Mouse (Mus musculus): ENCODE data around the gene Gm10273. TPM values are rescaled to one million over a fixed set of nuclear protein-coding genes. Genes with fewer than 3 reads are reported as not detected.
"Not testable (repeated sequence)": the region's sequence is repeated elsewhere in the genome, so short reads cannot be mapped to it uniquely, and the experiment has no call there.

Gm10273 gene
- polyA plus RNA-seq, 1 experiment from 2014 or later: 6.0 TPM

DNA sequence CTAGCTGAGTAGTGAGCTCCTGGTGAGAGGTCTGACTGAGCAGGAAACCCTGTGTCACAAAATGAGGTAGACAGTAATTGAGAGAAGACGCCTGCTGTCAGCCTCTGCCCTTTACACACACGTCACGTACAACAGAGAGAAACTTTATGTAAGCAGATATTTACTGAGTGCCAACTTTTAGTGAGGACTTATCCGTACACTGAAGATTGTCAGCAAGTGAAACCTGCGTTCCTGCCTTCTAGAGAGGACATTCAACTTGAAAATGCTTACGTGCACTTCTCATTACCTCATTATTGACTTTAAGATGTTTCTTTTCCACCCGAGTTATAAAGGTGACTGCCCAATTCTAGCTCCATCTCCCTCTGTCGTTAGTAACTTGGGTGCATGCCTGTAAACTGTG lies 26.7 kb upstream of the Gm10273 start:
- H3K36me3 ChIP-seq (replicated peaks): peaks cover 99% of the 10 kb centered on the region
- H3K27me3 ChIP-seq (replicated peaks; ENCODE audit: low read depth, poor library complexity, severe bottlenecking): no peaks in the 10 kb centered on the region
- 90% methylated on average over 8 of the region's 8 CpGs for WGBS
- no peak overlapping the region for H3K27ac ChIP-seq (replicated peaks)
- H3K4me1 ChIP-seq: no peaks in the 10 kb centered on the region
- no peak overlapping the region for H3K4me3 ChIP-seq
- no peak for DNase-seq (ENCODE audit: low spot score)
- H3K9me3 ChIP-seq: no peaks in the 10 kb centered on the region

DNA sequence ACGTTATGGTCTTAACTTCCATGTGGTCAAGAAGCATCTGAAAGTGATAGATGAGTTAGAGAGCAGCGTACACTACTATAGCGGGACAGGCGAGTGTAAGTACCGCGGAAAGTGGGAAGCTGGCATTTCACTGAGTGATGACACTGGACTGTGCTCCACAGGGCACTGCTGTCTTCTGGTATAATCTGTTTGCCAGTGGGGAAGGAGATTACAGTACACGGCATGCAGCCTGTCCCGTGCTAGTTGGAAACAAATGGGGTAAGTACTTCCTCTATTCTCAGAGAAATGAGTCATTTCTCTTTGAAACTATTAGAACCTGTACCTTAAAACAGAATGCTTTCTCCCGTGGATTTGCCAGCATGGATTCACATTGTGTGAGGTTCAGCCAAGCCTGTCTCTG lies 26.0 kb upstream of the Gm10273 start:
- Histone ChIP-seq H3K27ac (replicated peaks) (no peak overlapping the region), H3K27me3 (replicated peaks; ENCODE audit: low read depth, poor library complexity, severe bottlenecking) (no peaks in the 10 kb centered on the region), H3K36me3 (replicated peaks) (peaks cover 99% of the 10 kb centered on the region), H3K4me3 (no peak overlapping the region), H3K4me1 (no peaks in the 10 kb centered on the region), H3K9me3 (no peaks in the 10 kb centered on the region)
- 95% methylated on average over 9 of the region's 9 CpGs for WGBS
- DNase-seq (ENCODE audit: low spot score): no peak

GRCm38 (mm10) chr10:59377906-59378305 lies 17.5 kb upstream of the Gm10273 start:
- Histone ChIP-seq H3K27ac (replicated peaks) (no peak overlapping the region), H3K36me3 (replicated peaks) (peaks cover 39% of the 10 kb centered on the region), H3K27me3 (replicated peaks; ENCODE audit: low read depth, poor library complexity, severe bottlenecking) (no peaks in the 10 kb centered on the region), H3K9me3 (no peaks in the 10 kb centered on the region), H3K4me1 (no peaks in the 10 kb centered on the region; the same call in 1 of the 2 replicates), H3K4me3 (no peak overlapping the region)
- DNase-seq (ENCODE audit: low spot score): no peak
- WGBS: 89% methylated on average over 10 of the region's 10 CpGs

DNA sequence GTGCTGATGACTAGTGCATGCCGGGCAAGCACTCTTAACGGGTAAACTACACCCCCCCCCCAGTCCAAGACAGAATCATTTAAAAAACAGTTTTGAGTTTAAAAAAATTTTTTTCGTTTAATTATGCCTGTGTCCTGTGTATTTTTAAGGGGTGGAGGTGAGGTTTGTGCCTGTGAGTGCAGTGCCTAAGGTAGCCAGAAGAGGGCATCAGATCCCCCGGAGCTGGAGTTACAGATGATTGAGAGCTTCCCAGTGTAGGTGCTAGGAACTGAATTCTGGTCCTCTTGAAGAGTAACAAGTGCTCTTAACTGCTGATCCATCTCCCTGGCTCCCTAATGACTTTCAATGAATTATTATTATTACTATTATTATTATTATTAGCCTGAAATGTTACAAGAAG lies 16.7 kb upstream of the Gm10273 start:
- Histone ChIP-seq H3K4me1 (no peaks in the 10 kb centered on the region; the same call in 1 of the 2 replicates), H3K4me3 (no peak overlapping the region), H3K27me3 (replicated peaks; ENCODE audit: low read depth, poor library complexity, severe bottlenecking) (no peaks in the 10 kb centered on the region), H3K9me3 (no peaks in the 10 kb centered on the region), H3K27ac (replicated peaks) (no peak overlapping the region), H3K36me3 (replicated peaks) (peaks cover 31% of the 10 kb centered on the region)
- 93% methylated on average over 4 of the region's 4 CpGs for WGBS
- no peak for DNase-seq (ENCODE audit: low spot score)

- no peak for DNase-seq (ENCODE audit: low spot score)
- H3K27me3 ChIP-seq (replicated peaks; ENCODE audit: low read depth, poor library complexity, severe bottlenecking): no peaks in the 10 kb centered on the region
- peaks cover 19% of the 10 kb centered on the region for H3K36me3 ChIP-seq (replicated peaks)
- H3K4me1 ChIP-seq: no peaks in the 10 kb centered on the region; the same call in 1 of the 2 replicates
- H3K4me3 ChIP-seq: no peak overlapping the region
- no peak overlapping the region for H3K27ac ChIP-seq (replicated peaks)
- 41% methylated on average over 3 of the region's 3 CpGs for WGBS
- H3K9me3 ChIP-seq: no peaks in the 10 kb centered on the region
Observed at GRCm38 (mm10) chr10:59379927-59380326, 15.5 kb upstream of the Gm10273 start.

DNA sequence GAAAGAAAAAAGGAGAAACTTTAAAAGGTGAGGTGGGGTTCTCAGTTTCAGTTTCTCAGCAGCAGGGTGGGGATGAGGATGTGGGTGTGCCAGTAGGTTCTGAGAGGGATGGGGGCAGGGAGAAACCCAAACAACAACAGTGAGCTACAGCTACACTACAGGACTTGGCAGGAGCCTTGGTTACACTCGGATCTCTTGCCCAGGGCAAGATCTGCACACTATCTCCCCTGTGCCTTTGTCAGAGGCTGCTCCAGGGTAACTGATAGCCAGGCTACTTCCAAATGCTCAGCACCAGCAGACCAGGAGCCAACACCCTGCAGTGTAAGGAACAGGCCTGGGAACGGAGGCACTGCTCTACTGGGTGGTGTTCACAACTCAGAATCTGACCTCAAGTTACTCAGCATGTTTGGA lies 15.0 kb upstream of the Gm10273 start:
- Histone ChIP-seq H3K27me3 (replicated peaks; ENCODE audit: low read depth, poor library complexity, severe bottlenecking) (no peaks in the 10 kb centered on the region), H3K4me1 (no peaks in the 10 kb centered on the region; the same call in 1 of the 2 replicates), H3K27ac (replicated peaks) (no peak overlapping the region), H3K4me3 (no peak overlapping the region), H3K36me3 (replicated peaks) (peaks cover 17% of the 10 kb centered on the region), H3K9me3 (no peaks in the 10 kb centered on the region)
- WGBS: 68% methylated on average over 2 of the region's 2 CpGs
- DNase-seq (ENCODE audit: low spot score): no peak

GRCm38 (mm10) chr10:59381563-59381962 lies 13.9 kb upstream of the Gm10273 start:
- not testable (repeated sequence) for H3K4me1 ChIP-seq; H3K4me3 ChIP-seq; H3K9me3 ChIP-seq; H3K27ac ChIP-seq (replicated peaks); DNase-seq (ENCODE audit: low spot score); H3K27me3 ChIP-seq (replicated peaks; ENCODE audit: low read depth, poor library complexity, severe bottlenecking)
- WGBS: 91% methylated on average over 7 of the region's 10 CpGs
- H3K36me3 ChIP-seq (replicated peaks): peaks cover 17% of the 10 kb centered on the region

DNA sequence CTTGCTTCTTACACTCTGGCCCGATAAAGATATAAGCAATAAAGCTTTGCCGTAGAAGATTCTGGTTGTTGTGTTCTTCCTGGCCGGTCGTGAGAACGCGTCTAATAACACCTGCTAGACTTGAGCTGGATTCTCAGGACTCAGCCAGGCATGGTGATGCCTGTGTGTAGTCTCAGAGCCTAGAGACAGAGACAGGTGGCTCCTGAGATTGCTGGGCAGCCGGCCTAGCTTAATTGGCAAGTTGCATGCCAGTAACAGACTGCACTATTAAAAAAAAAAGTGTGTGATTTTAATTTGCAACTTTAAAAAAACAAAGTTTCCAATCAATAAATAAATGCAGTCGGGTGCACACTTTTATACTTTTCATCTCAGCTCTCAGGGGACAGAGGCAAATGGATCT lies 8.5 kb upstream of the Gm10273 start:
- Histone ChIP-seq H3K9me3 (peaks cover 13% of the 10 kb centered on the region; the same call in 1 of the 2 replicates), H3K4me3 (no peak overlapping the region), H3K27me3 (replicated peaks; ENCODE audit: low read depth, poor library complexity, severe bottlenecking) (no peaks in the 10 kb centered on the region), H3K27ac (replicated peaks) (no peak overlapping the region), H3K36me3 (replicated peaks) (no peaks in the 10 kb centered on the region; the same call in 1 of the 2 replicates), H3K4me1 (no peaks in the 10 kb centered on the region)
- DNase-seq (ENCODE audit: low spot score): no peak
- 91% methylated on average over 8 of the region's 8 CpGs for WGBS

DNA sequence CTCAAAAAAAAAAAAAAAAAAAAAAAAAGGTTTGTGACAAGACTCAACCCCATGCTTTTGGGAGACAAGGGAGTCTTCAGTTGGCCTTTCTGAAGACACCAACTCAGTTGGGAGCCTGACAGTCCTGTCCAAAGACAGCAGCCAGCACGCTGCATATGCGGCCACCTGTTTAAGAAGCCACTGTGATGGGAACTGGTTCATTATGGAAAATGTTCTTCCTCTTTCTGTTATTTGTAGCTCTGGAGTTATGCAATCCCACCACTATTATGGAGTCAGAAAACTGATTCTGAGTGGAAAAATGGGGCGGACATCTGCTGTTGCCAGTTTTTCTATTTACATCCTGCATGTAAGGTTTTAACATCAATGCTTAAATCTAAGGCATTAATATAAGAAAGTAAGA lies 5.8 kb upstream of the Gm10273 start:
- no peak for DNase-seq (ENCODE audit: low spot score)
- Histone ChIP-seq H3K9me3 (peaks cover 13% of the 10 kb centered on the region; the same call in 1 of the 2 replicates), H3K36me3 (replicated peaks) (no peaks in the 10 kb centered on the region; the same call in 1 of the 2 replicates), H3K4me1 (no peaks in the 10 kb centered on the region), H3K4me3 (no peak overlapping the region), H3K27me3 (replicated peaks; ENCODE audit: low read depth, poor library complexity, severe bottlenecking) (no peaks in the 10 kb centered on the region), H3K27ac (replicated peaks) (no peak overlapping the region)
- whole genome bisulfite sequencing: 96% methylated on average over 3 of the region's 3 CpGs

DNA sequence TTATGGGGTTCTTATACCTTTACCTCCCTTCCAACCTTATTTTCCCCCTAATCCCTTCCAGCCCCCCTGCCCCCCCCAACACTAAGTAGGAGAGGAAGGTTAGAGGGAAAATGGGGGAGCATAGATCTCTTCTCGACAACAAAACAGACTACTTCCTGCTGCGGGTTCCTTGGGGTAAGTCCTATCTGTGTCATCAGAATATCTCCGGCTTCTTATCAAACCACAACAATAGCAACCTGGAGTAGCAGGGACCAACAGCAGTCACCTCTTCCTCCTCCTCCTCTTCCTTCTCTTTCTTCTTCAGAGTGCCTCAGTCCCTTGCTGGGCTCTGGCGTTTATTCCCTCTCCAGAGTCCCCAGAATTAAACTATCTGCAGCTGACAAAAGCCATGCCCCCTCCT lies 3.5 kb upstream of the Gm10273 start:
- WGBS: 75% methylated on average over 4 of the region's 4 CpGs
- DNase-seq (ENCODE audit: low spot score): no peak
- Histone ChIP-seq H3K4me1 (no peaks in the 10 kb centered on the region), H3K27me3 (replicated peaks; ENCODE audit: low read depth, poor library complexity, severe bottlenecking) (no peaks in the 10 kb centered on the region), H3K36me3 (replicated peaks) (no peaks in the 10 kb centered on the region; the same call in 1 of the 2 replicates), H3K9me3 (peaks cover 15% of the 10 kb centered on the region; the same call in 1 of the 2 replicates), H3K27ac (replicated peaks) (no peak overlapping the region), H3K4me3 (no peak overlapping the region)

DNA sequence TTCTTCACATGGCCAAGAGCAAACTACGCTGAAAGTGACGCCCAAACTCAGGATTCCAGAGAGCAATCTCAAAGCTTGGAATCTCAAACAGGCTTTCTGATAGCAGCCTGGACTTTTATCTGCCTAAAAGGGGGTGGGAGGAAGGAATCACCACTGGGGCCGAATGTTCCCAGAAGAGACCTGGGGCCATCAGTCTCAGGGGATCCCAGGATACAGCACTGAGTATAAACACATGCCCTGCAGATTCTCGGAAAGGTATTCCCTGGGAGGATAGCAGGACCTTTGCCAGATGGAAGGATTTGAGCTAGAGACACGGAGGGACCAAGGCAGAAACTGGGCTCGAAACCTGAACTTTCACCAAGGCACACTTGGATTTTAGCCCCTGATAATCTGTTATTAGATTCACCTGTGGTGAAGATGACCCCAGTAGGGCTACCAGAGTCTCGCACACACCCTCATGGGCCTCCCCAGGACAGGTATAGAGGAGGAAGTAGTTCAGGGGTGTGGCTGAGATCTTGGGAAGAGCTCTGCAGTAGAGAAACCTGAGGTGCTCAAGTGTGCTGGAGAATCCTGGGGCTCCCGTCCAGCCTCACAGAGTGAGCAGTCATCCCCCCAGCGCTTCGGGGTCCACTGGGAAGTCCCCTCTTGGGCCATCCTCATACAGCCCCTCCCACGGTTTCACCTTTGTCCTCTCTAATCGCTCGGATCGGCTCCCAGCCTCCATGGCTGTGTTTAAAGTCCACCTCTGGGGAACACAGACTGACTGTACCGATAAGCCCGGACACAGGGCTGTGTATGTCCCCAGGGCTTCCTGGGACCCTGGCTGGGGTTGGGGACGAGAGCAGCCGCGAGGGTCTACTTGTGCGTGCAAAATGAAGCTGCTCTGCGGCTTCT lies 7.7 kb downstream of the Gm10273 start, which contains the start of gene Pla2g12b:
Pla2g12b (plus strand) TSS at position 762 of the 894 bp plus-strand sequence.
- peak within 1 kb of the TSS; percentile 31 for H3K27ac ChIP-seq (replicated peaks)
- peaks cover 16% of the 10 kb centered on the region for H3K4me1 ChIP-seq
- H3K36me3 ChIP-seq (replicated peaks): no peaks in the 10 kb centered on the region
- no peak for DNase-seq (ENCODE audit: low spot score)
- H3K27me3 ChIP-seq (replicated peaks; ENCODE audit: low read depth, poor library complexity, severe bottlenecking): no peaks in the 10 kb centered on the region
- H3K4me3 ChIP-seq: no peak within 1 kb of the TSS
- H3K9me3 ChIP-seq: no peaks in the 10 kb centered on the region
- WGBS: 69% methylated on average over 21 of the region's 21 CpGs

DNA sequence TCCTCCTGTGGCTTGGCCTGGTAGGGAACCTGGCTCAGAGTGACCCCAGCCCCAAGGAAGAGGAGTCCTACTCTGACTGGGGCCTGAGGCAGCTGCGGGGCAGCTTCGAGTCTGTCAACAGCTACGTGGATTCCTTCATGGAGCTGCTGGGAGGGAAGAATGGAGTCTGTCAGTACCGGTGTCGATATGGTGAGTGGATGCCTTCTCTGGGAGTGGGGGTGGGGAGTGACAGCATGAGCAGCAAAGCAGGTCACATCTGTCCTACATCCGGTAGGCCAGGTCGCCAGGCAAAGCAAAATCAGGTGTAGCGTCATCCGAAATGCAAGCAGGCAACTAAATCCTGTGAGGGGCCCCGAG lies 8.3 kb downstream of the Gm10273 start:
- Histone ChIP-seq H3K36me3 (replicated peaks) (no peaks in the 10 kb centered on the region), H3K27ac (replicated peaks) (peak overlapping the region; percentile 31), H3K4me1 (peaks cover 16% of the 10 kb centered on the region), H3K9me3 (no peaks in the 10 kb centered on the region), H3K4me3 (no peak overlapping the region), H3K27me3 (replicated peaks; ENCODE audit: low read depth, poor library complexity, severe bottlenecking) (no peaks in the 10 kb centered on the region)
- 68% methylated on average over 10 of the region's 10 CpGs for WGBS
- no peak for DNase-seq (ENCODE audit: low spot score)

DNA sequence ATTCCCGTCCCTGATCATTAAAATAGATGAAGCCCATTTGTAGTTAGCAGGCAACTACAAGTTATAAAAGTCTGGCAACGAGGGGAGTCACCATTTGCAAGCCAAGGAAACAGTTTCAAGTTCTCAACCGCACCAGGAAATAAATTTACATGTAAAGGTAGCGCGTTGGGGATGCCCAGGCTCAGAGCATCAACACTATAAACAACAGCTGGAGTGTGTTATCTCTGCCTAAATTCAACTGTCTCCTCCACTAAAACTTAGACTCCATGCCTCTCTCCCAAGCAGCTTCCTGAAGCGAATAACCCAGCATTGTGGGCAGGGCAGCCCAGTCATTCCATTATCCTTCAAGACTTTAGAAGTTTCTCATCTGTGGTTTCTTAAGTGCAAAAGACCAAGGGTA lies 13.1 kb downstream of the Gm10273 start:
- H3K4me3 ChIP-seq: no peak overlapping the region
- WGBS: 70% methylated on average over 6 of the region's 6 CpGs
- DNase-seq (ENCODE audit: low spot score): no peak
- no peak overlapping the region for H3K27ac ChIP-seq (replicated peaks)
- H3K9me3 ChIP-seq: no peaks in the 10 kb centered on the region
- H3K27me3 ChIP-seq (replicated peaks; ENCODE audit: low read depth, poor library complexity, severe bottlenecking): no peaks in the 10 kb centered on the region
- H3K36me3 ChIP-seq (replicated peaks): no peaks in the 10 kb centered on the region
- H3K4me1 ChIP-seq: peaks cover 12% of the 10 kb centered on the region
